28 mouse cellular contexts compared by ENCODE assay signal in the genomic region with DNA sequence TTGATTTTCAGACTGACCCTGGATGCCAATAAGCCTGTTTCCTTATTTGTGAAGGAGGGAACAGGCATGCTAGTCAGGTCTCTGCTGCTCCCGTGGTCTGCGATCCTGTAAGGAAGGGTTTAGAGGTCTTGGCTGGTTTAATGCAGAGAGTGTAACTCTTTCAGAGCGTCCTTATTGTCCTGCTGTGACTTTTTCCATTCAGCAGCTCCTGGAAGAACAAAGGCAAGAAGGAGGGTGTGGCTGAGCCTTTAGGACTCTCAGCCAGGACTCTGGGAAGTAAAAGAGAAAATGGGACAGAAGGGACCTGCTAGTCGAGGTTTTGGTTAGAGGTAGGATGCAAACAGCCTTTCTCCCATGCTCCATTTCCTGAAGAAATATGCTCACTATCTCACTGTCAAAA.
"Had no signal": no experiment of that assay in that cellular context is flagged by ENCODE, and none has a peak within 500 bp of the region (broad histone marks: within the 10 kb centered on the region; RNA-seq: fewer than 3 reads in every experiment).

No protein-coding gene starts in this region.

- H3K27me3 ChIP-seq: heart, embryonic 12.5 days; hindbrain, embryonic 12.5 days; intestine, embryonic 15.5 days; kidney, embryonic 15.5 days; limb, embryonic 13.5 days; limb, embryonic 15.5 days; liver, embryonic 12.5 days had no signal

- H3K4me2 ChIP-seq: heart, embryonic 12.5 days; hindbrain, embryonic 12.5 days; hindbrain, embryonic 14.5 days; intestine, embryonic 15.5 days; kidney, embryonic 15.5 days; limb, embryonic 13.5 days; limb, embryonic 15.5 days; liver, embryonic 12.5 days had no signal

- H3K4me1 ChIP-seq: heart, embryonic 10.5 days; heart, embryonic 12.5 days; hindbrain, embryonic 12.5 days; intestine, embryonic 15.5 days; kidney, embryonic 15.5 days; limb, embryonic 13.5 days; limb, embryonic 15.5 days; liver, embryonic 12.5 days had no signal

- H3K4me3 ChIP-seq: gastrocnemius, adult 2 months; heart, embryonic 10.5 days; heart, embryonic 12.5 days; hindbrain, embryonic 10.5 days; hindbrain, embryonic 12.5 days; intestine, embryonic 15.5 days; kidney, embryonic 15.5 days; limb, embryonic 13.5 days; limb, embryonic 15.5 days; liver, embryonic 12.5 days had no signal

- H3K36me3 ChIP-seq: heart, embryonic 10.5 days; heart, embryonic 12.5 days; hindbrain, embryonic 10.5 days; hindbrain, embryonic 12.5 days; intestine, embryonic 15.5 days; kidney, embryonic 15.5 days; limb, embryonic 13.5 days; limb, embryonic 15.5 days; liver, embryonic 12.5 days had no signal

- ATAC-seq: hindbrain, embryonic 16.5 days; inflammation-experienced regulatory T-cells, adult 6 months; intestine, embryonic 15.5 days; intestine, postnatal 0 days; liver, embryonic 12.5 days had no signal

- H3K9me3 ChIP-seq: heart, embryonic 10.5 days; intestine, embryonic 15.5 days had no signal

- DNase-seq: gastrocnemius, adult 2 months; gastrocnemius, postnatal 10 days; gastrocnemius, postnatal 25 days; heart, adult 18-20 months; heart, postnatal 10 days; heart, postnatal 4 days; kidney, adult 18-20 months; kidney, adult 8-10 months; kidney, postnatal 14 days; kidney, postnatal 36 days; layer of hippocampus, adult 9-11 months; layer of hippocampus, postnatal 36 days; left cerebral cortex, postnatal 4 days had no signal

- H3K9ac ChIP-seq: heart, embryonic 12.5 days; hindbrain, embryonic 12.5 days; hindbrain, embryonic 14.5 days; intestine, embryonic 15.5 days; kidney, embryonic 15.5 days; limb, embryonic 13.5 days; limb, embryonic 15.5 days; liver, embryonic 12.5 days; liver, embryonic 14.5 days had no signal

- H3K27ac ChIP-seq: gastrocnemius, adult 2 months; heart, embryonic 10.5 days; hindbrain, embryonic 10.5 days; hindbrain, embryonic 12.5 days; hindbrain, embryonic 14.5 days; intestine, embryonic 15.5 days; kidney, embryonic 15.5 days; kidney, postnatal 0 days; limb, embryonic 13.5 days; limb, embryonic 15.5 days; liver, embryonic 12.5 days; liver, embryonic 14.5 days had no signal
